Mouse (Mus musculus): Measurements from ENCODE around the gene Ercc4.

Ercc4 gene

GRCm38 (mm10) chr16:13196626-13197025, 87.1 kb downstream of the Ercc4 start:
- no peak for DNase-seq (ENCODE audit: low spot score in 2 of 2)

- DNase-seq (ENCODE audit: low spot score in 2 of 2), result no peak
Observed at GRCm38 (mm10) chr16:13197293-13197692, 87.8 kb downstream of the Ercc4 start.

- no peak for DNase-seq (ENCODE audit: low spot score in 2 of 2)
Observed at GRCm38 (mm10) chr16:13199204-13199603, 89.7 kb downstream of the Ercc4 start.
